Mouse (Mus musculus) neural tube, embryonic 13.5 days (tissue): ENCODE measurements around the gene Fam117b. TPM values are rescaled to one million over a fixed set of nuclear protein-coding genes. Genes with fewer than 3 reads are reported as not detected.

Experiments
- ATAC-seq: fragments of 200-750 bp; cut with Nextera tagmentation; 2 replicates; pipeline ENCODE4 v1.8.0; 2017; ENCODE audit warnings: low read depth, mild to moderate bottlenecking, moderate TSS enrichment, moderate library complexity
- H3K27ac ChIP-seq: fragments of 300-500 bp; sonication (generic); replicated peaks from 2 replicates; pipeline ENCODE4 v1.5.1; 2015; ENCODE audit warnings: moderate library complexity, mild to moderate bottlenecking, inconsistent platforms
- H3K27me3 ChIP-seq: fragments of 300-500 bp; sonication (generic); 2 replicates; pipeline ENCODE4 v1.6.1; 2015; ENCODE audit warnings: mild to moderate bottlenecking, inconsistent platforms
- H3K36me3 ChIP-seq: fragments of 300-500 bp; sonication (generic); 2 replicates; pipeline ENCODE4 v1.6.1; 2015; ENCODE audit warnings: mild to moderate bottlenecking, inconsistent platforms
- H3K4me1 ChIP-seq: fragments of 300-500 bp; sonication (generic); replicated peaks from 2 replicates; pipeline ENCODE4 v1.6.1; 2015; ENCODE audit warnings: inconsistent platforms
- H3K4me2 ChIP-seq: fragments of 300-500 bp; sonication (generic); 2 replicates; pipeline ENCODE4 v1.6.1; 2015; ENCODE audit warnings: inconsistent platforms, mild to moderate bottlenecking, moderate library complexity
- H3K4me3 ChIP-seq: fragments of 300-500 bp; sonication (generic); 2 replicates; pipeline ENCODE4 v1.5.1; 2015; ENCODE audit warnings: mild to moderate bottlenecking, inconsistent platforms
- H3K9ac ChIP-seq: fragments of 300-500 bp; sonication (generic); 2 replicates; pipeline ENCODE4 v1.6.1; 2015; ENCODE audit warnings: moderate library complexity, mild to moderate bottlenecking, inconsistent platforms
- H3K9me3 ChIP-seq: fragments of 300-500 bp; sonication (generic); 2 replicates; pipeline ENCODE4 v1.6.1; 2016; ENCODE audit warnings: inconsistent platforms
- WGBS: fragments of 180-500 bp; shearing (Covaris S2); methylation state at CpG from one replicate; pipeline ENCODE4 v1.1.7; 2015; 5-methylcytosine and 5-hydroxymethylcytosine counted together
- polyA plus RNA-seq: library from polyadenylated mRNA; unstranded; fragments of >200 nt; fragmentation: Nextera tagmentation; extraction: Ambion mirVana; gene quantifications from 2 replicates; pipeline ENCODE4 v1.2.1, GENCODE M21; 2015

Gene Fam117b
- polyA plus RNA-seq, 1 experiment from 2014 or later: 25.5 TPM

- Histone ChIP-seq H3K4me1 (peaks cover 14% of the 10 kb centered on the region), H3K4me3 (no peak overlapping the region), H3K27me3 (no peaks in the 10 kb centered on the region), H3K4me2 (no peak overlapping the region), H3K27ac (no peak overlapping the region), H3K9ac (no peak overlapping the region), H3K36me3 (no peaks in the 10 kb centered on the region; the same call in 1 of the 2 replicates), H3K9me3 (no peaks in the 10 kb centered on the region)
- WGBS: 60% methylated on average over 5 of the region's 5 CpGs
- no peak for ATAC-seq
Observed at GRCm38 (mm10) chr1:59943825-59944224, 31.0 kb downstream of the Fam117b start.

DNA sequence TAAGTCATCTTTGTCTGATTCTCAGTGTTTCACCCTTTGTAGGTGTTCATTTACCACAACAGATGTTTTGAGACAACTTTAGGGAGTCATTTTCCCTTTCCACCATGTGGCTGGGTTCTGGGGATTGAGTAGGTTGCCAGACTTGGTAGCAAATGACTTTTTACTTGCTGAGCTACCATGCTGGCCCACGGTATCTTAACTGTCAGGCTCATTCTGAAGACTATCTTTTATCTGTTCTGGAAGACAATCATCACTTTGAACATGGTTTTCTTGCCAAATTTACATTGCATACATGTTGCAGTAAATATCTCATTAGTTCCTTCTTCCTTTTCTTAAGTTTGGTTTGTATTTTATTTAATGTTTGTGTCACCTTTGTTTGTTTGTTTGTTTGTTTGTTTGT lies 33.2 kb downstream of the Fam117b start:
- no peak for ATAC-seq
- 78% methylated on average over 1 of the region's 1 CpGs for WGBS
- H3K4me3 ChIP-seq: no peak overlapping the region
- no peak overlapping the region for H3K27ac ChIP-seq
- no peaks in the 10 kb centered on the region for H3K27me3 ChIP-seq
- H3K4me2 ChIP-seq: no peak overlapping the region
- no peak overlapping the region for H3K9ac ChIP-seq
- peaks cover 14% of the 10 kb centered on the region for H3K4me1 ChIP-seq
- peaks cover 19% of the 10 kb centered on the region for H3K36me3 ChIP-seq
- no peaks in the 10 kb centered on the region for H3K9me3 ChIP-seq

DNA sequence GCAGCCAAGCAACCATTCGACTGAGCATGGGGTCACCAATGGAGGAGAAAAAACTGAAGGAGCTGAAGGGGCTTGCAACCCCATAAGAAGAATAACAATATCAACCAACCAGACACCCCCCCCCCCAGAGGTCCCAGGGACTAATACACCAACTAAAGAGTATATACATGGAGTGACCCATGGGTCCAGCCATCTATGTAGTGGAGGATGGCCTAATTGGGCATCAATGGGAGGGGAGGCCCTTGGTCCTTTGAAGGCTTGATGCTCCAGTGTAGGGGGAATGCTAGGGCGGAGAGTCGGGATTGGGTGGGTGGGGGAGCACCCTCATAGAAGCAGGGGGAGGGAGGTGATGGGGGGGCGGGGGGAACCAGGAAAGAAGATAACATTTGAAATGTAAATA lies 34.7 kb downstream of the Fam117b start:
- H3K9me3 ChIP-seq: no peaks in the 10 kb centered on the region
- H3K9ac ChIP-seq: no peak overlapping the region
- no peak overlapping the region for H3K4me2 ChIP-seq
- H3K4me3 ChIP-seq: no peak overlapping the region
- no peaks in the 10 kb centered on the region for H3K27me3 ChIP-seq
- H3K36me3 ChIP-seq: peaks cover 20% of the 10 kb centered on the region
- H3K4me1 ChIP-seq: peaks cover 14% of the 10 kb centered on the region
- no peak for ATAC-seq
- no peak overlapping the region for H3K27ac ChIP-seq
- 97% methylated on average over 4 of the region's 4 CpGs for WGBS

DNA sequence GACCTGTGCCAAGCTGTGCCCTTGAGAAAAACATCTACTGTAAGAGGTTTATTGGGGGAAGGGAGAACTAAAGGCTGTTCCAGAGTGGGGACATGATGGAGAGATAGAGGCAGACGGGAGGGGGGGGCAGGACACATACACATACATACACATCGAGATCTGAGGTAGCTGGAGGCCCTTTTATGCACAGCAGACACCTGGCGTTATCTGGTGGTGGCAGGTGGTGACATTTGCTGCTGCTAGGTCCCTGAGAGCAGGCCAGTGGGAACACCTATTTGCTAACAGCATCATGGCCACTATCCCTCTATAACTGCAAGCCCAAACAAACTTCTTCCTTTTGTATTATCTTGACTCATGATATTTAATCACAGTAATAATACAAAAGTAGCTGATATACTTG lies 44.4 kb downstream of the Fam117b start:
- Histone ChIP-seq H3K4me2 (no peak overlapping the region), H3K4me1 (no peaks in the 10 kb centered on the region), H3K9ac (no peak overlapping the region), H3K9me3 (no peaks in the 10 kb centered on the region), H3K27me3 (no peaks in the 10 kb centered on the region), H3K4me3 (no peak overlapping the region), H3K27ac (no peak overlapping the region), H3K36me3 (peaks cover 33% of the 10 kb centered on the region)
- no peak for ATAC-seq
- WGBS: 89% methylated on average over 3 of the region's 3 CpGs

GRCm38 (mm10) chr1:59959941-59960340 lies 47.1 kb downstream of the Fam117b start:
- Histone ChIP-seq H3K4me2 (no peak overlapping the region), H3K27ac (no peak overlapping the region), H3K9ac (no peak overlapping the region), H3K4me1 (no peaks in the 10 kb centered on the region), H3K4me3 (no peak overlapping the region), H3K9me3 (no peaks in the 10 kb centered on the region), H3K27me3 (no peaks in the 10 kb centered on the region), H3K36me3 (peaks cover 50% of the 10 kb centered on the region)
- WGBS: 89% methylated on average over 1 of the region's 1 CpGs
- no peak for ATAC-seq

GRCm38 (mm10) chr1:59966171-59966785 lies 53.5 kb downstream of the Fam117b start:
- WGBS: 86% methylated on average over 6 of the region's 6 CpGs
- Histone ChIP-seq H3K9ac (no peak overlapping the region), H3K36me3 (peaks cover 51% of the 10 kb centered on the region)

DNA sequence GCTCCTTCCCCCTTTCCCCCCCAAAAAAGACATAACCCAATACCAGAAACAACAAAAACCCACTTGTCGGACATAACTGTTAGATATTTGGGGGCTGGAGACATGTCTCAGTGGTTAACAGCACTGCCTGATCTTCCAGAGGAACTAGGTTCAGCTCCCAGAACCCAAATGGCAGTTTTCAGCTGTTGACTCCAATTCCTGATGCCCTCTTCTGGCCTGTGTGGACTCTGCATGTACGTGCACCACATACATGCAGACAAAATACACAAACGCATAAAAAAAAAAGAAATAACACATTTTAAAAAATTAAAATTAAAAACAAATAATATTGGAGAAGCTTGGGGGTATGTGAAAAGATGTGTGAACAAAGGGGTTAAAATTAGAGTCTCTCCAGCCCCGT lies 54.5 kb downstream of the Fam117b start:
- 95% methylated on average over 4 of the region's 4 CpGs for WGBS
- Histone ChIP-seq H3K4me1 (no peaks in the 10 kb centered on the region), H3K9ac (no peak overlapping the region), H3K27me3 (no peaks in the 10 kb centered on the region), H3K27ac (no peak overlapping the region), H3K36me3 (peaks cover 49% of the 10 kb centered on the region), H3K9me3 (no peaks in the 10 kb centered on the region), H3K4me2 (no peak overlapping the region), H3K4me3 (no peak overlapping the region)
- no peak for ATAC-seq

More at GRCm38 (mm10) chr1:59966171-59966785, 53.5 kb downstream of the Fam117b start:
- Histone ChIP-seq H3K27me3 (no peaks in the 10 kb centered on the region), H3K4me1 (no peaks in the 10 kb centered on the region), H3K9me3 (no peaks in the 10 kb centered on the region), H3K4me2 (no peak overlapping the region), H3K27ac (no peak overlapping the region), H3K4me3 (no peak overlapping the region)
- no peak for ATAC-seq

- peaks cover 70% of the 10 kb centered on the region for H3K36me3 ChIP-seq
- no peak overlapping the region for H3K27ac ChIP-seq
- H3K9me3 ChIP-seq: no peaks in the 10 kb centered on the region
- H3K4me1 ChIP-seq: no peaks in the 10 kb centered on the region
- no peaks in the 10 kb centered on the region for H3K27me3 ChIP-seq
- H3K4me3 ChIP-seq: no peak overlapping the region
- H3K9ac ChIP-seq: no peak overlapping the region
- ATAC-seq: no peak
- no peak overlapping the region for H3K4me2 ChIP-seq
Observed at GRCm38 (mm10) chr1:59986626-59987025, 73.8 kb downstream of the Fam117b start.

GRCm38 (mm10) chr1:59987399-59988040 lies 74.7 kb downstream of the Fam117b start:
- H3K4me2 ChIP-seq: no peak overlapping the region
- no peaks in the 10 kb centered on the region for H3K27me3 ChIP-seq
- no peak overlapping the region for H3K27ac ChIP-seq
- H3K4me3 ChIP-seq: no peak overlapping the region
- H3K9ac ChIP-seq: no peak overlapping the region
- WGBS: 95% methylated on average over 3 of the region's 3 CpGs
- H3K4me1 ChIP-seq: no peaks in the 10 kb centered on the region
- ATAC-seq: no peak
- peaks cover 69% of the 10 kb centered on the region for H3K36me3 ChIP-seq
- H3K9me3 ChIP-seq: no peaks in the 10 kb centered on the region

- H3K36me3 ChIP-seq: peaks cover 38% of the 10 kb centered on the region
- no peaks in the 10 kb centered on the region for H3K4me1 ChIP-seq
- H3K4me3 ChIP-seq: no peak overlapping the region
- H3K27ac ChIP-seq: no peak overlapping the region
- 51% methylated on average over 3 of the region's 3 CpGs for WGBS
- H3K27me3 ChIP-seq: no peaks in the 10 kb centered on the region
- ATAC-seq: no peak
- no peak overlapping the region for H3K9ac ChIP-seq
- H3K4me2 ChIP-seq: no peak overlapping the region
- no peaks in the 10 kb centered on the region for H3K9me3 ChIP-seq
Observed at GRCm38 (mm10) chr1:59995646-59996045, 82.8 kb downstream of the Fam117b start.

DNA sequence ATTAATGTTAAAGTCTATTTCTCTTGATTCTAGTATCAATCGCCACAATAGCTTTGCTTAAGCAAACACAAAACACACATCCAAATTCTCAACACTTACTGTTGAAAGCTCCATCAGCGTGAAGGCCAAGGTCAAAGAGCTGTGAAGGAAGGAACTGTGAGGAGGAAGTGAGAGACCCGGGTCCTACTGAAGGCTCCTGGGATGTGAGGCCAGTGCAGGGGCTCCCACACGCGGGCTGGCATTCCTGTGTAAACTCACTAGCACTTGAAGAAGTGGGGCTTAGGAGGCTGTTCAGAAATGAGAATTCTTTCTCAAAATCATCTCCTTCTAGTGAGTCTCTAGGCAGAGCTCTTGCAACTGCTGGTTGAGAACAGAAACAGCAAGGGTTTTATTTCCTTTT lies 84.5 kb downstream of the Fam117b start:
- no peaks in the 10 kb centered on the region for H3K27me3 ChIP-seq
- no peak overlapping the region for H3K4me3 ChIP-seq
- 78% methylated on average over 5 of the region's 5 CpGs for WGBS

GRCm38 (mm10) chr1:60000319-60000718 lies 87.5 kb downstream of the Fam117b start:
- Histone ChIP-seq H3K36me3 (no peaks in the 10 kb centered on the region), H3K4me3 (no peak overlapping the region), H3K4me1 (no peaks in the 10 kb centered on the region), H3K27ac (no peak overlapping the region), H3K27me3 (no peaks in the 10 kb centered on the region), H3K9me3 (no peaks in the 10 kb centered on the region), H3K9ac (no peak overlapping the region), H3K4me2 (no peak overlapping the region)
- 68% methylated on average over 2 of the region's 2 CpGs for WGBS
- no peak for ATAC-seq

More for the DNA sequence above, 84.5 kb downstream of the Fam117b start:
- no peak overlapping the region for H3K9ac ChIP-seq
- no peaks in the 10 kb centered on the region for H3K4me1 ChIP-seq
- peaks cover 25% of the 10 kb centered on the region for H3K36me3 ChIP-seq
- H3K4me2 ChIP-seq: no peak overlapping the region
- no peaks in the 10 kb centered on the region for H3K9me3 ChIP-seq
- ATAC-seq: no peak
- H3K27ac ChIP-seq: no peak overlapping the region

DNA sequence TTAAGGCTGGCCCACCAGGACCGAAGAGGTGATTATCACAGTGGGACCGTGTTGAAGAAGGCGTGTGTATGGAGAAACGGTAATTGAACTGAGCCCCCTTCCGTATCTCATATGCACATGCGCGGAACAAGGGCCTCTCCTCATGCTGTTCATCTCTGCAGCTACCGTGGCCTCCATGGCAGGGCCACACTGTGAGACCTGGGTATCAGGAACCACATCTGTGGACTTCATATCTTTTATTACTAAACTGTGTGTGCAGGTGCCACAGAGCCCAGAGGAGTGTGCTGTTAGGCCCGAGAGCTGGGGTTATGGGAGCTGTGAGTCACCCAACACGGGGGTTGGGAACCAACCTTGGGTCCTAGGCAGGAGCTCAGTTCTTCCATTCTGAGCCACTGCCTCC lies 94.5 kb downstream of the Fam117b start:
- no peak overlapping the region for H3K27ac ChIP-seq
- 89% methylated on average over 10 of the region's 10 CpGs for WGBS
- H3K9me3 ChIP-seq: no peaks in the 10 kb centered on the region
- no peak for ATAC-seq
- no peak overlapping the region for H3K4me2 ChIP-seq
- no peaks in the 10 kb centered on the region for H3K36me3 ChIP-seq
- H3K27me3 ChIP-seq: no peaks in the 10 kb centered on the region
- H3K4me3 ChIP-seq: no peak overlapping the region
- H3K9ac ChIP-seq: no peak overlapping the region
- H3K4me1 ChIP-seq: no peaks in the 10 kb centered on the region
